Mouse (Mus musculus) retina, postnatal 1 day (tissue): ENCODE results near the gene 4930433I11Rik.
"Not testable (repeated sequence)": the region's sequence is repeated elsewhere in the genome, so short reads cannot be mapped to it uniquely, and the experiment has no call there.

ENCODE experiments used
- DNase-seq: peaks from one replicate; pipeline ENCODE4 v3.0.0-alpha.2; 2012

Gene 4930433I11Rik

GRCm38 (mm10) chr7:40987243-40987642 is at the start of gene 4930433I11Rik:
TSS of gene 4930433I11Rik (plus strand) at chr7:40987543.
- DNase-seq: no peak

GRCm38 (mm10) chr7:40939371-40939770 is 48.0 kb upstream of the 4930433I11Rik start:
- DNase-seq: no peak

GRCm38 (mm10) chr7:40942233-40942935 is 45.0 kb upstream of the 4930433I11Rik start:
- DNase-seq: peak; percentile 69

- DNase-seq: not testable (repeated sequence)
These were observed 45.1 kb downstream of the 4930433I11Rik start, which contains the start of gene Gm4884 for GRCm38 (mm10) chr7:41032419-41032818. TSS of gene Gm4884 (plus strand) at chr7:41032719.

- not testable (repeated sequence) for DNase-seq
These were observed 56.7 kb downstream of the 4930433I11Rik start for GRCm38 (mm10) chr7:41044058-41044457.
